Mouse (Mus musculus) CH12.LX (cell line): ENCODE measurements around the gene Apobec3. TPM values are rescaled to one million over a fixed set of nuclear protein-coding genes. Genes with fewer than 3 reads are reported as not detected.
A peak's percentile ranks its signal among the peaks of the same experiment; 100 is the strongest.
"Not testable (repeated sequence)": the region's sequence is repeated elsewhere in the genome, so short reads cannot be mapped to it uniquely, and the experiment has no call there.

Experiments used
- DNase-seq: peaks from one replicate; pipeline ENCODE4 v3.0.0-alpha.2; 2013; ENCODE audit errors: extremely low read depth
- H3K27ac ChIP-seq: 2 replicates; pipeline ENCODE4 v1.5.1; 2012; ENCODE audit warnings: low read depth, mild to moderate bottlenecking, control low read depth, moderate library complexity; ENCODE audit not compliant: insufficient read depth
- H3K27me3 ChIP-seq: replicated peaks from 2 replicates; pipeline ENCODE3; 2012; ENCODE audit warnings: inconsistent platforms
- H3K36me3 ChIP-seq, 2 experiments: replicated peaks in 1 of 2; 2 replicates each; pipeline versions ENCODE3 to v1.6.1; 2012; ENCODE audit warnings: inconsistent platforms in 1 of 2, low read length in 1 of 2, mild to moderate bottlenecking in 1 of 2, mixed read lengths in 1 of 2, moderate library complexity in 1 of 2; ENCODE audit not compliant: control insufficient read depth in 1 of 2, insufficient read depth in 1 of 2
- H3K4me1 ChIP-seq, 2 experiments: 2 replicates each; pipeline ENCODE4 v1.6.1; 2012; ENCODE audit warnings: inconsistent platforms in 1 of 2, moderate library complexity in 1 of 2; ENCODE audit not compliant: insufficient read depth in 2 of 2, control insufficient read depth in 1 of 2
- H3K4me2 ChIP-seq: 2 replicates; pipeline ENCODE4 v1.6.1; 2012; ENCODE audit warnings: low read depth, mild to moderate bottlenecking, control low read depth; ENCODE audit not compliant: poor library complexity, insufficient read depth, severe bottlenecking
- H3K4me3 ChIP-seq, 3 experiments: fragments of 150-350 bp in 1 of 3; sonication (generic) in 1 of 3; replicated peaks in 1 of 3; 2 replicates each; pipeline versions ENCODE3 to v1.5.1; 2011 to 2012; ENCODE audit warnings: low read depth in 2 of 3, low read length in 2 of 3, mild to moderate bottlenecking in 2 of 3, moderate library complexity in 2 of 3, control low read depth in 1 of 3, improper control_type of control experiment in 1 of 3, inconsistent platforms in 1 of 3, mixed read lengths in 1 of 3; ENCODE audit not compliant: poor library complexity in 1 of 3
- H3K79me2 ChIP-seq: replicated peaks from 2 replicates; pipeline ENCODE4 v1.6.1; 2012; ENCODE audit warnings: mild to moderate bottlenecking, moderate library complexity; ENCODE audit not compliant: control insufficient read depth, poor library complexity, insufficient read depth, severe bottlenecking; ENCODE audit errors: extremely low read depth
- H3K9ac ChIP-seq: 2 replicates; pipeline ENCODE4 v1.6.1; 2012; ENCODE audit warnings: low read depth, mild to moderate bottlenecking, control low read depth, moderate library complexity; ENCODE audit not compliant: insufficient read depth
- H3K9me3 ChIP-seq: replicated peaks from 2 replicates; pipeline ENCODE3; 2012; ENCODE audit warnings: low read length, inconsistent platforms, mixed read lengths
- BHLHE40 ChIP-seq: IDR thresholded peaks from 2 replicates; pipeline ENCODE4 v1.6.1; 2011; ENCODE audit warnings: mild to moderate bottlenecking, low read depth, low read length, improper control_type of control experiment
- CTCF ChIP-seq, 2 experiments: IDR thresholded peaks in 1 of 2; conservative IDR thresholded peaks in 1 of 2; 2 replicates each; pipeline ENCODE4 v1.5.1; 2011 to 2012; ENCODE audit warnings: low read depth in 2 of 2, low read length in 2 of 2, improper control_type of control experiment in 1 of 2, inconsistent platforms in 1 of 2, mild to moderate bottlenecking in 1 of 2, moderate library complexity in 1 of 2
- IRF4 ChIP-seq: IDR thresholded peaks from 2 replicates; pipeline ENCODE4 v1.6.1; 2014; ENCODE audit warnings: low read depth, mild to moderate bottlenecking, inconsistent platforms, low read length, improper control_type of control experiment
- JUN ChIP-seq: IDR thresholded peaks from 2 replicates; pipeline ENCODE4 v1.6.1; 2011; ENCODE audit warnings: low read depth, mild to moderate bottlenecking, low read length, improper control_type of control experiment, moderate library complexity; ENCODE audit not compliant: insufficient read depth
- KAT2A ChIP-seq: IDR thresholded peaks from 2 replicates; pipeline ENCODE4 v1.6.1; 2012; ENCODE audit warnings: low read length, improper control_type of control experiment, inconsistent platforms; ENCODE audit not compliant: insufficient replicate concordance
- MAZ ChIP-seq: IDR thresholded peaks from 2 replicates; pipeline ENCODE4 v1.6.1; 2012; ENCODE audit warnings: low read depth, mild to moderate bottlenecking, inconsistent platforms, low read length, improper control_type of control experiment, moderate library complexity
- NELFE ChIP-seq: IDR thresholded peaks from 2 replicates; pipeline ENCODE4 v1.6.1; 2011; ENCODE audit warnings: low read depth, low read length, improper control_type of control experiment
- NRF1 ChIP-seq: IDR thresholded peaks from 2 replicates; pipeline ENCODE4 v1.6.1; 2014; ENCODE audit warnings: low read depth, mild to moderate bottlenecking, inconsistent platforms, low read length, improper control_type of control experiment, moderate library complexity
- RCOR1 ChIP-seq: conservative IDR thresholded peaks from 2 replicates; pipeline ENCODE4 v1.6.1; 2012; ENCODE audit warnings: low read depth, mild to moderate bottlenecking, inconsistent platforms, low read length, improper control_type of control experiment
- SIN3A ChIP-seq: IDR thresholded peaks from 2 replicates; pipeline ENCODE4 v1.6.1; 2012; ENCODE audit warnings: low read length, improper control_type of control experiment, inconsistent platforms
- SMC3 ChIP-seq: IDR thresholded peaks from 2 replicates; pipeline ENCODE4 v1.6.1; 2011; ENCODE audit warnings: low read depth, low read length, improper control_type of control experiment
- ZC3H11A ChIP-seq: IDR thresholded peaks from 2 replicates; pipeline ENCODE4 v1.6.1; 2012; ENCODE audit warnings: low read depth, mild to moderate bottlenecking, inconsistent platforms, low read length, improper control_type of control experiment
- ZKSCAN1 ChIP-seq: IDR thresholded peaks from 2 replicates; pipeline ENCODE4 v1.6.1; 2012; ENCODE audit warnings: low read depth, inconsistent platforms, low read length, improper control_type of control experiment, borderline replicate concordance
- ZNF384 ChIP-seq: IDR thresholded peaks from 2 replicates; pipeline ENCODE4 v1.6.1; 2012; ENCODE audit warnings: low read depth, low read length, improper control_type of control experiment, inconsistent platforms
- dilution Hi-C: fragments of 300-500 bp; cut with MboI; formaldehyde crosslinking; loops from 2 replicates; pipeline ENCODE4 v1.14.3; 2020; ENCODE audit warnings: low sequenced_read_pairs; ENCODE audit not compliant: extremely low pct_unique_long_range_greater_than_20kb, extremely low pct_ligation_motif_present
- in situ Hi-C: fragments of 300-500 bp; cut with MboI; formaldehyde crosslinking; loops from 3 replicates; pipeline ENCODE4 v1.14.3; 2019; ENCODE audit warnings: low sequenced_read_pairs, low pct_ligation_motif_present, low pct_unique_long_range_greater_than_20kb, mixed read lengths
- polyA plus RNA-seq: library from polyadenylated mRNA; unstranded; fragments of >175 nt; gene quantifications from 2 replicates; pipeline ENCODE4 v1.2.1, GENCODE M21; 2012; ENCODE audit warnings: low read depth; ENCODE audit not compliant: insufficient read length
- total RNA-seq, 2 experiments: library from RNA; depleted of rRNA; stranded (reverse); fragments of 300-350 nt in 1 of 2; fragments of >200 nt in 1 of 2; gene quantifications; 2 replicates each; pipeline ENCODE4 v1.2.3; 2012 to 2014

Gene Apobec3
- total and polyA plus RNA-seq, 3 experiments, result 3.9 to 94.3 (median 10.4) TPM

GRCm38 (mm10) chr15:79910812-79911211, 19.4 kb downstream of the Apobec3 start:
- dilution Hi-C loops, H3K4me1 ChIP-seq: not testable (repeated sequence)
- in situ Hi-C loops, result loop anchor here (5.0 kb wide), 1 partner anchor 79 kb away; the partner anchor contains the start of genes Cbx6 and Npcd

GRCm38 (mm10) chr15:79911339-79911738, 19.9 kb downstream of the Apobec3 start:
- H3K36me3 ChIP-seq, result peaks cover 7 to 53% of the 10 kb centered on the region in 2 experiments
- in situ Hi-C loops, result loop anchor here (5.0 kb wide), 1 partner anchor 79 kb away; the partner anchor contains the start of genes Cbx6 and Npcd
- dilution Hi-C loops, result no loop called here

More at GRCm38 (mm10) chr15:79910812-79911211, 19.4 kb downstream of the Apobec3 start:
- DNase-seq, H3K9ac ChIP-seq, H3K27ac ChIP-seq, H3K4me3 ChIP-seq, H3K27me3 ChIP-seq, H3K4me2 ChIP-seq, H3K79me2 ChIP-seq: not testable (repeated sequence)
- TF ChIP-seq CTCF (conservative IDR thresholded peaks at IDR 0.05 in 1 of 2, IDR thresholded peaks at IDR 0.05 in 1 of 2; ENCODE audit: low read depth in 2 of 2, low read length in 2 of 2) (peak in 1 of 2 experiments; percentile 7; a peak in 1 of 4 replicates), ZNF384 (peak; percentile 52; the same call in 1 of the 2 replicates), SMC3 (0 out of 2 replicates have a peak, but pooled peaks have one; percentile 2)
- peaks cover 11% of the 10 kb centered on the region for H3K9me3 ChIP-seq
- H3K36me3 ChIP-seq, result peaks cover 3 to 53% of the 10 kb centered on the region in 2 experiments

GRCm38 (mm10) chr15:79913761-79914346, 22.4 kb downstream of the Apobec3 start:
- Histone ChIP-seq H3K27ac (no peak overlapping the region), H3K4me2 (no peak overlapping the region), H3K9me3 (peaks cover 10% of the 10 kb centered on the region), H3K27me3 (no peaks in the 10 kb centered on the region), H3K79me2 (no peaks in the 10 kb centered on the region), H3K4me1 (peaks cover 4 to 11% of the 10 kb centered on the region in 2 experiments; a peak in 1 of 4 replicates), H3K36me3 (peaks cover 25 to 58% of the 10 kb centered on the region in 2 experiments), H3K9ac (no peak overlapping the region), H3K4me3 (no peak overlapping the region)
- dilution Hi-C loops (no loop called here), in situ Hi-C loops (loop anchor here (5.0 kb wide), 1 partner anchor 82 kb away; the partner anchor contains the start of genes Cbx6 and Npcd)
- DNase-seq, result no peak
- TF ChIP-seq JUN (no peak), CTCF (conservative IDR thresholded peaks at IDR 0.05 in 1 of 2, IDR thresholded peaks at IDR 0.05 in 1 of 2; ENCODE audit: low read depth in 2 of 2, low read length in 2 of 2) (no peak), KAT2A (no peak), ZC3H11A (no peak), RCOR1 (no peak), NRF1 (no peak)

More at GRCm38 (mm10) chr15:79911339-79911738, 19.9 kb downstream of the Apobec3 start:
- Histone ChIP-seq H3K27me3 (no peaks in the 10 kb centered on the region), H3K4me1 (peaks cover 4% of the 10 kb centered on the region in 2 experiments; a peak in 1 of 4 replicates), H3K27ac (no peak overlapping the region), H3K9me3 (peaks cover 9% of the 10 kb centered on the region), H3K79me2 (no peaks in the 10 kb centered on the region), H3K4me3 (no peak overlapping the region), H3K4me2 (no peak overlapping the region), H3K9ac (no peak overlapping the region)
- TF ChIP-seq JUN (no peak), NELFE (no peak), MAZ (no peak), ZKSCAN1 (no peak), BHLHE40 (no peak), CTCF (conservative IDR thresholded peaks at IDR 0.05 in 1 of 2, IDR thresholded peaks at IDR 0.05 in 1 of 2; ENCODE audit: low read depth in 2 of 2, low read length in 2 of 2) (no peak), SIN3A (no peak), IRF4 (no peak)
- DNase-seq, result no peak
